Mouse (Mus musculus): ENCODE data around the gene Gm49369. TPM values are rescaled to one million over a fixed set of nuclear protein-coding genes. Genes with fewer than 3 reads are reported as not detected.

Gene Gm49369
- not detected in 2 replicates for polyA plus RNA-seq (2012; rRNA removed)

DNA sequence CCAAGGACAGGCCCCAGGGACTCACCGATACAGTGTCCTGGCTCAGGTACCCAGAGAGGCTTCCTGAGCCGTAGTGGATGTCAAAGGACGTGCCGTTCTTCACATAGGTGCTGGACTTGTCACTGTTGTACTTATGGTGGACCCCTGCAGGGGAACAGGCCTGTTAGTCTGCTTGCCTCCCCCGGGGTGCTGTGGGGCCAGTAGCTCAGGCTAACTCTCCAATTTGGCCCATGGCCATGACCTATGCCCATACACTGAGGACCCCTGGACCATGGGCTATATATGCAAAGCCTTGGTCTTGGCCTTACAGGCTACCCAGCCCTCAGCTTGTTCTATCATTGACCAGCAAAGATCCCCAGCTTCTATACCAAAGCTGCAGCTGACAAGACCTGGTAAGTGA is at the start of gene Gm49369:
TSS of gene Gm49369 (minus strand) at position 101 of the 400 bp plus-strand sequence.

DNA sequence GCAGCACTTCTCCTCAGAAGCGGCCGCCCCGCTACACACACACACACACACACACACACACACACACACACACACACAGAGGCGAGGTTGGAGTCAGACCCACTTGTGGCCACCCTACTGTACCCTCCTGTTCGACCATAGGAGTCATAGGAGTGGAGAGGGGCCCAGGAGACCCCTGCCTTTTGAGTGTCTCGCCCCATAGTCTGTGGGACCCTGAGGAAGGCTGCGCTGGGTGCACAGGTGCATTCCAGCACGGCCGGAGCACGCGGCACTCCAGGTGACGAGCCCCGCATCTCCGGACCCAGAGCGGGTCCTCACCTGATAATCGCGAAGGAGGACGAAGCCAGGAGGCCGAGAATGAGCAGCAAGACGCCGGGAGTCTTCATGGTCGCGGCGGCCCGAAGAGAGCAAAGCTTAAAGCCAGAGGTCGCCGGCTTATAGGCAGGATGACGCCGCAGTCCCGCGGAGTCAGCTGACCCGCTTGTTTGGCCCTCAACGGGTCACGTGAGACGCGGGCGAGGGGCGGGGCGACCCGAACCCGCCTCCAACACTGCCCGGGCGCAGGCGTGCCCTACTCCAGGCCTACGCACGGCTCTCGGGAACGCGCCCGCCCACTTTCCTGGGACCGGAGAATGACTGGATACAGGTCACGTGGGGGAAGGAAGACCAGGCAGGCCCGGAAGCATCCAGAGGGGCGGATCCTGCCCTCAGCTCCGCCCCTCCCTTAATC is 5.1 kb upstream of the Gm49369 start, which contains the start of gene Ctsd:
TSS of gene Ctsd (minus strand) at position 620 of the 730 bp plus-strand sequence.

DNA sequence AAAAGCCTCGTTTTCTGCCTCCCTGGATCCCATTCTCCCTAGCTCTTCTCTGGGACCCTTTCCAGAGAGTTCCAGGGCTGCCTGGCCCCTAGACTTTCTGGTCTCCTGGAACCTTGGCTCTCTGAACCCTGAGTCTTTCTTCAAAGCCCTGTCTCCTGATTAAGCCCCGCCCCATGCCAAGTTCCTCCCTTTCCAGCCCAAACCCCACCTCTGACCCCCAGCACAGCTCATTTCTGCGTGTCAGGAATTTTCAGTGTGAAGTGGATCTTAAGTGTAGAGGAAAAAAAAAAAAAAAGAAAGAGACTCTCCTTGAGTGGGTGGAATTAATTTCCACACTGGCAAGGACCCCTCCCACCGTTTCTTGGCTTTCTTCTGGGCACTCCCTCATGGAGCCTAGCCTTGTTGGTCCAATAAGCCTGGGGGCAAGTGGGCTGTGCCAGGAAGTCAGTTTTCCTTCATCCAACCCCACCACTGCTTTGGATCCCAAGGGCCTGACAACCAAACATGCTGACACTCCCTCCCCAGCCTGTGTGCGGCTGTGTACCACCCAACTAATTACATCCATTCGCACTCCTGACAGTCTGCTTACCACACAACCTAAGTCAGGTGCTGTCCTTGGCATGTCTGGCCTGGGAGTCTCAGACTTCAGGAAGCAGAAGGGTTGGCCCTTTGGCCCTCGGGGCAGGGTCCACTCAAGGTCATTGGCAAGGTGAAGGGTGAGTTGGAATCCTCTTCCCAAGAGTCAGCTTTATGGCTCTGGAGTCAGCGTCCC is 8.6 kb downstream of the Gm49369 start, which contains the start of gene Ifitm10:
TSS of gene Ifitm10 (minus strand) at position 113 of the 772 bp plus-strand sequence.

Other genes starting within 250 kb of the Gm49369 start
- gene Gm39115, start 246.6 kb downstream of the Gm49369 start, polyA plus RNA-seq (2012; rRNA removed), result not detected in 2 replicates
- gene Gm45337, start 238.1 kb downstream of the Gm49369 start, polyA plus RNA-seq (2012; rRNA removed), result not detected in 2 replicates
- not detected in 2 replicates for gene Gm29735, start 225.6 kb downstream of the Gm49369 start, polyA plus RNA-seq (2012; rRNA removed)
- not detected in 2 replicates for gene Gm4553, start 216.9 kb downstream of the Gm49369 start, polyA plus RNA-seq (2012; rRNA removed)
- gene Krtap5-2, start 206.7 kb downstream of the Gm49369 start, polyA plus RNA-seq (2012; rRNA removed), result not detected in 2 replicates
- not detected in 2 replicates for gene Gm10153, start 192.3 kb downstream of the Gm49369 start, polyA plus RNA-seq (2012; rRNA removed)
- gene Krtap5-3, start 181.3 kb downstream of the Gm49369 start, polyA plus RNA-seq (2012; rRNA removed), result not detected in 2 replicates
- not detected in 2 replicates for gene Gm7579, start 170.8 kb downstream of the Gm49369 start, polyA plus RNA-seq (2012; rRNA removed)
- gene Krtap5-5, start 152.7 kb downstream of the Gm49369 start, polyA plus RNA-seq (2012; rRNA removed), result not detected in 2 replicates
- gene Gm40460, start 141.6 kb downstream of the Gm49369 start, polyA plus RNA-seq (2012; rRNA removed), result not detected in 2 replicates
- not detected in 2 replicates for gene Gm2431, start 124.3 kb downstream of the Gm49369 start, polyA plus RNA-seq (2012; rRNA removed)
- not detected in 2 replicates for gene Gm4559, start 108.3 kb downstream of the Gm49369 start, polyA plus RNA-seq (2012; rRNA removed)
- not detected in 2 replicates for gene Krtap5-1, start 85.5 kb downstream of the Gm49369 start, polyA plus RNA-seq (2012; rRNA removed)
- gene Krtap5-4, start 79.1 kb downstream of the Gm49369 start, polyA plus RNA-seq (2012; rRNA removed), result not detected in 2 replicates
- 22.3 and 31.2 TPM in 2 replicates for gene Ifitm10, start 8.9 kb downstream of the Gm49369 start, polyA plus RNA-seq (2012; rRNA removed)
- gene Ctsd, start 5.4 kb upstream of the Gm49369 start, polyA plus RNA-seq (2012; rRNA removed), result 387 and 475 TPM in 2 replicates
- gene Syt8, start 52.2 kb upstream of the Gm49369 start, polyA plus RNA-seq (2012; rRNA removed), result 608 and 659 TPM in 2 replicates
- gene Tnni2, start 59.1 kb upstream of the Gm49369 start, polyA plus RNA-seq (2012; rRNA removed), result 22.6 and 28.4 TPM in 2 replicates
- 48.6 and 56.0 TPM in 2 replicates for gene Lsp1, start 78.1 kb upstream of the Gm49369 start, polyA plus RNA-seq (2012; rRNA removed)
- gene Tnnt3, start 116.2 kb upstream of the Gm49369 start, polyA plus RNA-seq (2012; rRNA removed), result 10.3 and 17.4 TPM in 2 replicates
- gene Mrpl23, start 150.0 kb upstream of the Gm49369 start, polyA plus RNA-seq (2012; rRNA removed), result 2.2 and 3.9 TPM in 2 replicates

Measured in stomach, adult 2 months (tissue).